Mouse (Mus musculus) liver, adult 2 months (tissue): ENCODE measurements at regions not wholly inside any gene's neighbourhood (a gene's known extent, or its start where the extent isn't known, plus 50 kb on each side); places are given as distances from the start of the nearest gene placed in this dataset.

Source experiments
- DNase-seq: peaks from one replicate; pipeline ENCODE4 v3.0.0-alpha.2; 2011; ENCODE audit warnings: low read depth, low spot score; ENCODE audit errors: extremely low read depth
- H3K27ac ChIP-seq: fragments of 200-500 bp; replicated peaks from 2 replicates; pipeline ENCODE4 v1.5.1; 2012; ENCODE audit warnings: low read depth, mild to moderate bottlenecking, control low read depth, inconsistent platforms, low read length; ENCODE audit not compliant: insufficient read depth
- H3K27me3 ChIP-seq: fragments of 200-500 bp; 2 replicates; pipeline ENCODE4 v1.6.1; 2012; ENCODE audit warnings: mild to moderate bottlenecking, moderate library complexity, low read length, inconsistent platforms; ENCODE audit not compliant: control insufficient read depth, insufficient read depth
- H3K36me3 ChIP-seq: fragments of 200-500 bp; 2 replicates; pipeline ENCODE4 v1.6.1; 2012; ENCODE audit warnings: low read length, inconsistent platforms; ENCODE audit not compliant: control insufficient read depth, insufficient read depth
- H3K4me1 ChIP-seq: fragments of 200-500 bp; 2 replicates; pipeline ENCODE4 v1.6.1; 2011; ENCODE audit warnings: low read length; ENCODE audit not compliant: control insufficient read depth, insufficient read depth
- H3K4me3 ChIP-seq: fragments of 200-500 bp; 2 replicates; pipeline ENCODE4 v1.5.1; 2011; ENCODE audit warnings: low read depth, mild to moderate bottlenecking, control low read depth, low read length, moderate library complexity; ENCODE audit not compliant: insufficient read depth
- H3K79me2 ChIP-seq: fragments of 200-500 bp; 2 replicates; pipeline ENCODE4 v1.6.1; 2012; ENCODE audit warnings: inconsistent platforms, mild to moderate bottlenecking, low read length, moderate library complexity; ENCODE audit not compliant: control insufficient read depth, insufficient read depth
- H3K9ac ChIP-seq: fragments of 200-500 bp; 2 replicates; pipeline ENCODE4 v1.6.1; 2012; ENCODE audit warnings: low read depth, mild to moderate bottlenecking, control low read depth, inconsistent platforms, low read length
- CTCF ChIP-seq: fragments of 200-500 bp; IDR thresholded peaks from 2 replicates; pipeline ENCODE4 v1.5.1; 2011; ENCODE audit warnings: low read depth, low read length, control low read depth
- POLR2A ChIP-seq: fragments of 200-500 bp; IDR thresholded peaks from 2 replicates; pipeline ENCODE4 v1.6.1; 2011; ENCODE audit warnings: low read length, control low read depth; ENCODE audit not compliant: insufficient read depth; ENCODE audit errors: extremely low read depth
- WGBS: fragments of 180-500 bp; shearing (Covaris S2); methylation state at CpG from one replicate; pipeline ENCODE4 v1.1.7; 2018; 5-methylcytosine and 5-hydroxymethylcytosine counted together

DNA sequence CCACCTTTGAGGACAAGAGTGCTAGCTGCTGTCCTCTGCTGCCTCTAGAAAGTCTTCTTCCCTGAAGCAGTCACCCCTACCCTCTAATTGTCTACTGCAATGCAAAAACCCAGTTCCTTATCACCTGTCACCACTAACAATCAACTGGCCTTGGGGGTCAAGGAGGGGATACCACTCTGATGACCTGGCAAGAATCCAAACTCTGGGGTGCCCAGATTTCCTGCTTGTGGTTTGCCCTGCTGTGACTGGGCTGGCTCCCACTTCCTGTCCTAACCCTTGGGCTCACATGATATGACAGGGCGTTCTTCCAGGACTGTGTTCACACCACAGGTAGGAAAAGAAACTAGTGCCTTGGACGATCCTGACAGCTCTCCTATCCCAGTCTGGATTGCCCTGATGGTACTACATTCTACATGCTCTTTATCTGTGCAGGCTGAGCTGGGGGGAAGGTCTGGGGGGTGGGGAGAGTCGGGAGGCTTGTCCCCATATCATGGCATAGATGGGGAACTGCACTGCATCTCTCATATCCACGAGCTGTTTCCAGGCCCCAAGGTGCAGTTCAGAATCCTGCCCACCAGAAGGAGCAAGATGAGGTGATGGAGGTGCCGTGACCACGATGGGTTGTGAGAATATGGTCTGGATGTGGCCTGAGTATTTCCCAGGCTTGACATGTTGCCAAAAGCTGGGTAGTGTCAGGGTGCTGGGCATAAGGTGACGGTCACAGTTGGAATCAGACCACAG lies 81.0 kb downstream of the Maf start:
- TF ChIP-seq POLR2A (no peak), CTCF (no peak)
- WGBS: 88% methylated on average over 7 of the region's 7 CpGs
- no peaks in the 10 kb centered on the region for H3K27me3 ChIP-seq

DNA sequence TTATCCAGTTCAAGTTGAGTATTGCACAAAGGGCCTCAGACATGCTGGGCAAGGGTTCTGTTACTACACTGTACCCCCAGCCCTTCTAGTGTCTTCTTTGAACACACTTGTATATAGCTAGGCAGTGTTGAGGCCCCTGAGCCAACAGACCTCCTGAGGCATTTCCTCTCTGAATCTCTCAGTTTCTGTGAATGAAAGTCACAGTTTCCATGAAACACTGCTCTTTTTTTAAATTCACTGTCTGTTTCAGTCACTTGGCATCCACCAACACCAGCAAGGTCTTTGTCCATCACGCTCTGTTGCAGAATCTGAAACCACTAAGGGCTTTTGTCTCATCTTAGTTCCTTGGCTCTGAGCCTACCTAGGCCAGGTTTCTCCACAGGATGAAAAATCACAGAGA lies 82.5 kb downstream of the Maf start:
- H3K9ac ChIP-seq: no peak overlapping the region
- WGBS: 94% methylated on average over 1 of the region's 1 CpGs
- no peaks in the 10 kb centered on the region for H3K4me1 ChIP-seq
- TF ChIP-seq CTCF (no peak), POLR2A (no peak)
- DNase-seq: no peak
- no peak overlapping the region for H3K27ac ChIP-seq
- no peak overlapping the region for H3K4me3 ChIP-seq
- H3K79me2 ChIP-seq: no peaks in the 10 kb centered on the region
- no peaks in the 10 kb centered on the region for H3K27me3 ChIP-seq
- no peaks in the 10 kb centered on the region for H3K36me3 ChIP-seq

More for the DNA sequence above, 81.0 kb downstream of the Maf start:
- no peak for DNase-seq
- no peaks in the 10 kb centered on the region for H3K79me2 ChIP-seq
- H3K9ac ChIP-seq: no peak overlapping the region
- H3K36me3 ChIP-seq: no peaks in the 10 kb centered on the region
- H3K4me1 ChIP-seq: no peaks in the 10 kb centered on the region
- no peak overlapping the region for H3K27ac ChIP-seq
- no peak overlapping the region for H3K4me3 ChIP-seq

DNA sequence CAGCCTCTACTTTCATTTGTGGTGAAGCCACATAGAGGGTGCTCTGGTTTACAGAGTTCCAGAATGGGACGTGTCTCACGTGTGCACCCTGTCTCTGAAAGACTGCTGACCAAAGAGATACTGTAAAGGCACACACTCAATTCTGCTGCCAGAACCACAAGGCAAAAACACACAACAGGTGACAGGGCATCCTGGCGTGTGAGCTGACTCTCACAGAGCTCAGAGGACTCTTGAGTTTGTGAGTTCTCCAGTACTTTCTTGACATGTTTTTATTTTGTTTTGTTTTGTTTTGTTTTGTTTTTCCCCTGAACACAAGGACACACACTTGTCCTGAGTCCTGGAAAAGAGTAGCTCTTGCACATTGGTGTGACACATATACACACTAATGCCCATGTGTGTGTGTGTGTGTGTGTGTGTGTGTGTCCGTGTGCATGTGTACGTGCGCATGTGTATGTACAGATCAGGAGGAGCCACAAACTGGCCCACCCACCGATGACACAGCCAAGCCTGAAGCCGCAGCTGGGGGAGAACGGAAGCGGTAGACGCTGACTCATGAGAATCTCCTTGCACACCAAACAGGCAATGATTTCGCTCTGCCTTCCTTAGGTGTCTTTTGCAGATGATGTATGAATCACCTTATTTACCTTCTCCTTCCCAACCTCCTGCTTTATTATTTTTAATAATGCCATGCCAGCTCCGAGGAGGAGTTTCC lies 89.4 kb downstream of the Maf start:
- WGBS: 73% methylated on average over 13 of the region's 13 CpGs
- peak; percentile 20 for DNase-seq
- no peak overlapping the region for H3K27ac ChIP-seq
- H3K79me2 ChIP-seq: no peaks in the 10 kb centered on the region
- no peaks in the 10 kb centered on the region for H3K4me1 ChIP-seq
- H3K27me3 ChIP-seq: no peaks in the 10 kb centered on the region
- no peak overlapping the region for H3K9ac ChIP-seq
- H3K4me3 ChIP-seq: no peak overlapping the region
- H3K36me3 ChIP-seq: no peaks in the 10 kb centered on the region
- TF ChIP-seq CTCF (no peak), POLR2A (no peak)

DNA sequence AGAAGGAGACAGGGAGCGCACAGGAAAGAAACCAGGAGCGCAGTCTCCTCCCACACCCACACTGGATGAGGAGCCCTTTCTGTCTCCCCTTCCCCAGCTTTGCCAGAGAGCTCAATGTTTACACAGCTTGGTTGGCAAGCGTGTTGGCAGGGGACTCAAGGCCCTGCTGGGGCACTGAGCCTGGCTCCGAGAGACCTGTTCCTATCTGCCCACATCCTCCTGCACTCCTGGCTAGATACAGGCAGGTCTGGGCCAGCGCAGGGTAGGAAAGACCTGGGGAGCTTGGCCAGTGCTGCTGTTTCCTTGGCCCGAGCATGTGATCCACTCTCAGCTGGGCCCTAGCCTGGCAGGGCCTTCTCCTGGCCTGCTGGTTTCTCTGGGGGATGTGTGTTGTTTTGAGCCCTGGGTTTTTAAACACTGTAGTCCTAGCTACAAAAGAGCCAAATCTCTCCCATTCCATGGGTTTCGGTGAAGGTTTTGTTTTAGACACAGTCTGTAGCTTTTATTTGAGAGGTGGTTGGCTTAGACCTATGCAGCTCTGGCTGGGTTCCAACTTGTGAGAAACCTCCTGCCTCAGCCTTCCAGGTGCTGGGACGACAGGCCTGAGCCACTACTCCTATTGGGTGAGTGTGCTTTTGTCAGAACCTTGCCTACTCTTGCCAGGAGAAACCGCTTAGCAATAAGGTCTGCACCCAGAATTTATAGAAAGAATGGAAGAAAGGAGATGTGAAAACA lies 90.6 kb downstream of the Maf start:
- WGBS: 83% methylated on average over 9 of the region's 9 CpGs
- Histone ChIP-seq H3K4me3 (no peak overlapping the region), H3K4me1 (no peaks in the 10 kb centered on the region), H3K9ac (no peak overlapping the region), H3K79me2 (no peaks in the 10 kb centered on the region), H3K27ac (no peak overlapping the region), H3K36me3 (no peaks in the 10 kb centered on the region), H3K27me3 (no peaks in the 10 kb centered on the region)
- TF ChIP-seq CTCF (no peak), POLR2A (no peak)
- DNase-seq: no peak

DNA sequence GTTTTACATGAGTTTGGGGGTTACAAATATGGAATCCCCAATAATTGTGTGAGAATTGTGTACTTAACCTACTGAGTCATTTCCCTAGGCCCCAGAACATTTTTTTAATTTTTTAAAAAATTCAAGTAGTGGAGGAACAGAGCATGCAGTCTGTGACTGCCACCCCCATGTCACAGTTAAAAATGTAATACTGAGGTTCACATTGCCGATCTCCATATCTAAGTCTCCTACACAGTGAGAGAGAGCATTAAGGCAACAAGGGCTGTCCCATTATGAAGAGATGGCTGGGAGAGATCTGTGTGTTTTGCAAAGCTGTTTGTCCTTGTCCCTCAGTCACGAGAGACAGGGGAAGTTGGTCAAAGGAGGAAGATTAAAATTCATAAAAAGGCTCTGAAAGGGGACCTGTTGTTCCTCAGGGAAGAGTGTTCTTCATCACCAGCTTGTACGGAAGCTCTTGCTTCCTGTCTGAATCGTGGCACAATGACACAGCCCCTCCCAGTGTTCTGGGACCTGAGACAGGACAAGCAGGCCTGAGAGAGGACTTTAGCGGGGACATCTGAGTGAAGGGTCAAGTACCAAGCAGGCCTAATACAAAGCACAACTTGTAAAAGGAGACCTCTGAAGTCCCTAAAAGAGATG lies 93.5 kb downstream of the Maf start:
- no peaks in the 10 kb centered on the region for H3K79me2 ChIP-seq
- H3K4me3 ChIP-seq: no peak overlapping the region
- TF ChIP-seq POLR2A: no peak
- no peak for TF ChIP-seq CTCF
- DNase-seq: peak; percentile 48
- H3K27ac ChIP-seq: peak overlapping the region; percentile 58
- no peaks in the 10 kb centered on the region for H3K36me3 ChIP-seq
- WGBS: 70% methylated on average over 5 of the region's 5 CpGs
- H3K27me3 ChIP-seq: no peaks in the 10 kb centered on the region
- H3K9ac ChIP-seq: no peak overlapping the region
- no peaks in the 10 kb centered on the region for H3K4me1 ChIP-seq
